Mouse (Mus musculus): ENCODE data around the gene Reln.

The Reln gene

DNA sequence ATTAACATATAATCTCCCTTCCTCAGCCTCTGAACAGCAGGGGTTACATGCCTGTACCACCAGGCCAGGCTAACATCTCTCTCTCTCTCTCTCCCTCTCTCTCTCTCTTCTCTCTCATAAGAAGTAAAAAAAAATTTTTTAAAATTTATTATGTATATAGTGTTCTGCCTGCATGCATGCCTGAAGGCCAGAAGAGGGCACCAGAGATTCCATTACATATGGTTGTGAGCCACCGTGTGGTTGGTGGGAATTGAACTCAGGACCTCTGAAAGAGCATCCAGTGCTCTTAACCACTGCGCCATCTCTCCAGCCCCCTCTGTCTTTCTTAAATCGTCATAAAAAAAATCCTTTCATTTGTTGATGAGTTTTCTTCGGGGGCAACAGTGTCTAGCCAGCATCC is 499.8 kb downstream of the Reln start:
- no peak for ATAC-seq (ENCODE audit: low TSS enrichment)
